Mouse (Mus musculus): Measurements from ENCODE around the gene Fgf2.

Gene Fgf2

DNA sequence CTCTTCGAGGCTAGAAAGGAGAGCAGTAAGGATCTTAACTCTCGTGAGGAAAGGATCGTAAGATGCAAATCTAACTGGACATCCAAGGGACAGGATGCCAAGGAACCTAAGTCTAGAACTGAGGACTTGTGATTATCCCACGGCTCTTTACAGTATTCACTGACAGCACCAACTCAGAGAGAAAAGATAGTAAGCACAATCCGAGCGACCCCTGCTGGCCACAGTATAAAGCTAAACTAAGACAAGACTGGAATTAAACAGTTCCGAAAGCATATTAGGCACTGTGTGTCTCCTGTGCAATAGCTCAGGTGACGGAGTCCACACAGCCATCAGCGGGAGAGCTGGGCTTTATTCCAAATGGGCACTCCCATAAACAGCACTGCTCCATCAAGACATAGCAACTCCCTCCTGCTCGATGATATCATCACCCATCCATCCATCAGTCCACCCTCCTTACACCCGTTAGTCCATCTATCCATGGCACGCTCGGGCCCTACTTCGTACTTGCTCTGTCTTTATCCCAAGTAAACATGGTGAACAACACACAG, 66.3 kb downstream of the Fgf2 start:
- peak; percentile 57 to 77 for DNase-seq (ENCODE audit: low spot score in 2 of 2)

DNA sequence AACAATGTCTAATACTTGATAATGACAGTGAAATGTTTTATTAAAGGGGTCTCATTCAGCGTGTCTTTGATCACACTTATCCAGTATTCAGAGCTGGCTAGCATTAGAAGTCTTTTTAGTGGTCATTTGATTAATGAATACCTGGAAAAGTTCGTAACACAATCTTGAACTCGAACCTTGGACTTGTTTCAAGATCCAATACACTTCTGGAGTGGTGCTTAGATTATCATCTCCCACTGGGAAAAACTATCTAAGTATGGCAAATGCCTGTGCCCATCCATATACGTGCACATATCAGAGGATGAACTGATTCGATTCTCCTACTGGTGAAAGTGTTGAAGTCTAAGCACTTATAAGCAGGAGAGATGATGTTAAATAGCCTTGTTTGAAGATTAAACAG, 70.2 kb downstream of the Fgf2 start:
- DNase-seq (ENCODE audit: low spot score in 2 of 2) = no peak

DNA sequence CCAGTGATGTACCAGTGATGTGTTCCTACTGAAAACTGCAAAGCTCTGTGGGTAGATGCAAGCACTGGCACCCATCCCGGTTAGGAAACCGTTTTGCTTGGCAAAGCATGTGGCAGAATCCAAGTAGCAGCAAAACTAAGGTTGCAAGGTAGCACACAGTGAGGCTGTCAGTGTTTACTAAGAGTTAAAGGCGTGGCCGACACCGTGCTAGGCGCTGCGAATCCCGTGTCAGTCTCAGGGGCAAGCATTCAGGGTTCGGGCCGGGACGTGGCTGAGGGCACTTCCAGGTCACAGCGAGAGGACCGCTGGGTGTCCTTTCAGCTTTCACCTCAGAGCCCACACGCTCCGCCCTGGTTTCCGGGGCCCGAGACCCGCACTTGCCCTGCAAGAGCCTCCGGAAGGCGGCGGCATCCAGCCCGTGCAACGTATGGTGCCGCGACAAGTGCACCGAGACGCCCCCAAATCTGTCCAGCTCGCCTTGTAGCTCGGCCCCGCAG, 70.9 kb downstream of the Fgf2 start:
- peak in 1 of 2 experiments; percentile 65 for DNase-seq (ENCODE audit: low spot score in 2 of 2)

DNA sequence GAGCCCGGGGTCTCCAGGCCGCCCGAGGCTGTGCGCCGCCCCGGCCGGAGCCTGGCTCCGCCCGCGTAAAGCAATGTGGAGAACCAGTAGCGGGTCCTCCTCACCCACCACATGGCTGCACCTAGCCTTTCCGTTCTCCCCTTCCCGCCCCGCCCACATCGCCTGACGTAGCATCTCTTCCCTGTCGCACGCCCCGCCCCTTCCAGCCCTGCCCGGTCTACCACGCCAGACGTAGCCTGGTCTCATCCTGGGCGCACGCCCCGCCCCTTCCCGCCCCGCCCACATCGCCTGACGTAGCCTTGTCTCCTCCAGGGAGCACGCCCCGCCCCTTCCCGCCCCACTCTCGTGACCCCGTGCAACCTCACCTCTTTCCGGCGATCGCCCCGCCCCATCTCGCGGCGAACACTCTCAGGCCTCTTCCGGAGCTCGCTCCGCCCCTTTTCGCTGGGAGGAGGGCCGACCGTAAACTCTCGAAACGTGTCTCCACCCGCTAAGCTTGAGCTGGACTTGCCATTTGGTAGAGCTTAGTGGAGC, 71.4 kb downstream of the Fgf2 start, which contains the start of gene Spata5:
Gene Spata5, plus strand, starts transcription at position 439 of the 534 bp plus-strand sequence.
- DNase-seq (ENCODE audit: low spot score in 2 of 2) = peak; percentile 90 to 98

DNA sequence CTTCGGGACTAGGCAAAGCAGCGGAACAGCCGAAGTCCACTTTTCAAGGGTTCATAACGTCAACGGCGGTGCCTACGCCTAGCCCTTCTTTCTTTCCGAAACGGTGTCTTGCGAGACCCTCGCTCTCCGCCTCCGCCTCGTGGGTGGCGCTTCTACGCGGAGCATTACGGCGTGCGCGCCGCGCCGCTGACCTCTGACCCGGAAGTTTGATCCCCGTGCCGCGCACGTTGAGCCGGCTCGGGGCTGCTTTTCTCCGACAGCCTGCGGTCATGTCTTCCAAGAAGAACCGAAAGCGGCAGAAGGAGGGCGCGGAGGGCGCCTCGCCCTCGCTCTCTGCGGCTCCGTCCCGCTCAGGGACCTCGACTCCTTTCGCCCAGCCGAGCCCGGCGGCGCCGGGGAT, 71.9 kb downstream of the Fgf2 start, which contains the start of gene Nudt6:
Gene Nudt6, minus strand, starts transcription at position 140 of the 400 bp plus-strand sequence.
- DNase-seq (ENCODE audit: low spot score in 2 of 2) = peak; percentile 87 to 90

DNA sequence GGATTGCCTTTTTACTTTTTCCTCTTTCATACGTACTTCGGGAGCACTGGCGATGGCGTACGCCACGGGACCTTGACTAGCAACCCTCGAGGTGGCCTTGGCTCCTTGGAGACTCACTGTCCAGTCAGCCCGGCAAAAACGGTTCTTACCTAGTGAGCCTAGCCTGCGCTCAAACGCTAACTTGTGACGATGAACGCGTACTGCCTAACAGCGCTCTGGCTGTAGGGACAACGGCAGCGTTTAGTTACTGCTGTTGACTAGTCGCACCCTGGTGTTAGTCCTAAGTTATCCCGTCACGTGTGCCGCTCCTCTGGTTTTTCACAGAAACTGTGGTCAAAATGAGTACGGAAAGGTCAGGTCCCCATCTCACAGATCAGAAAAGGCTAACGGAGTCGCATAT, 72.5 kb downstream of the Fgf2 start:
- DNase-seq (ENCODE audit: low spot score in 2 of 2) = no peak

DNA sequence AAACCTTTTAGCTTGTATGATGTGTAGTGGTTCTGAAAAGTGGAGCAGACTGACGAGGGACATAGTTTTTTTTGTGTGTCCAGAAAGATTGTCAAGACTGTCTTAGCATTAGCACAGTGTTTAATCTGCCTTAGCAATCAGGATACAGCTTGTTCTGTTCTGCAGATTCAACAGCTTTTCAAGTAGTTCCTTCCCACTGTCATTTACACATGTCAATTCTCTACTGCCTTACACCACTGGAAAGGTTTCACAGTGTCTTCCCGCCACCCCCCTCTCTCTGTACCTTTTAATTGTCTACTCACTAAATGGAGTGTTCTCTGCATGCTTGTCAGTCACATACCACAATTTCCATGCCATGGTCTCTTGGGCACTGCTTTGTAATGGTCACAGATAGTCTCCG, 73.0 kb downstream of the Fgf2 start:
- no peak for DNase-seq (ENCODE audit: low spot score in 2 of 2)

DNA sequence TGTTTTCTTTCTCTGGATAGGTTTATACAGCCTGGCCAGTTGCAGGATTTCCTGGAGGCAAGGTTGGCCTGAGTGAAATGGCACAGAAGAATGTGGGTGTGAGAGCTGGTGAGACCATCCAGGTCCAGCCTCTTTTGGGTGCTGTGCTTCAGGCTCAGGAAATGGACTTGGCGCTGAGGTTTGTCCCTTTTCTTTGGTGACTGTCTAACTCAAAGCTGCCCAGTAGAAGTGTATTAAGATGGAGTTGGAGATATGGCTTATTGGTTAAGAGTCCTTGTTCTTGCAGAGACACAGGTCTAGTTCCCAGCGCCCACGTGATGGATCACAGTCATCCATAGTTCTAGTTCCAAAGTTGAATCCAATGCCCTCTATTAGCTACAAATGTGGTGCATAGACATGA, 77.9 kb downstream of the Fgf2 start:
- DNase-seq (ENCODE audit: low spot score in 2 of 2) = no peak

DNA sequence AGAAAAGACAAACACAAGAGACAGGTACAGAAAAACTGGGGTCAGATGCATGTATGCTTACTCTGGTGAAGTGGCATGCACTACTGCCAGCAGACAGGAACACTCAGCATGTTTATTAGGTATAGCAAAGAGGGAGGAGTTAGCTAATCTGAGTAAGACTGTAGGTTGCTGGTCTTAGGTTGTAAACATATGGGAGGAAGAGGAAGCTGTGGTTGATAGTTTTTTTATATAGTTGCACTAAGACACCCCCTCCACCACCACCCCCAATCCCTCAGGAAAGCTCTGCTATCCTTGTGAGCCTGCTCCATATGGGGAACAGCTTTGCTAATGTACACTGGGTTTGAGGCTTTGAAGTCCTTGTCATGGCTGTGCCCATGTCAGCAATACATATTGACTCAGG, 82.2 kb downstream of the Fgf2 start:
- no peak for DNase-seq (ENCODE audit: low spot score in 2 of 2)

DNA sequence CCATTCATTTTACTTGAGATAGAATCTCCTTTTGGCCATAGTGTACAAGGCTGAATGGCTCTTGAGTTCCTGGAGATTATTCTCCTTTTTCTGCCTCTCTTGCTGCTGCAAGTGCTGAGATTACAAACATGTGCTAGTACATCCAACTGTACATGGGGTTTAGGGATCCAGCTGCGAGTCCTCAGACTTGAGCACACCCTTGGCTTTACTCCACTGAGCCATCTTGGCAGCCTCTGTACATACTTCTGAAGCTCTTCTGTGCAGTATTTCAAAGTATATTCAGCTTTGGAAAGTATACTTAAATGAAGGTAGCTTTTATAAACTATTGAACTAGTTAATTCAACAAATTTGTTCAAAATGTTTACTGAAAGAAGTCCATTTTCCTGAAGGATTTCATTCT, 91.6 kb downstream of the Fgf2 start:
- peak; percentile 18 to 19 for DNase-seq (ENCODE audit: low spot score in 2 of 2)

DNA sequence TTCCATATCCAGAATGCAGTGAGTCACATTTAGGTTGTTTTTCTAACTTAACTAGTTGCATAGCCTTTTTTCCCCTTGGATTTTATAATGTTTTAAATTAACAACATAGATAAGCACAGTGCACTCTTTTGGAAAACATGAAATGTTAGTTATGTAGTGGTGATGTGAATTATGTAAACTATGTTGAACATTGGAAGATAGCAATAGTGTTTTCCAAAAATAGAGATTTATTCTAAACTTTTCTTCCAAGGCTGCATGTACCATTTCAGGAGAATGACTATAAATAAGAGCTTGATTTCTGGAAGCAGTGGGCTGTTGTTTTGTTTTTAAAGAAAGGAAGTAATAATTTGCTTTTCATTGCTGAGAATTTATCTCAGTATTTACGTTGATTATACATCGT, 95.3 kb downstream of the Fgf2 start:
- DNase-seq (ENCODE audit: low spot score in 2 of 2) = no peak

DNA sequence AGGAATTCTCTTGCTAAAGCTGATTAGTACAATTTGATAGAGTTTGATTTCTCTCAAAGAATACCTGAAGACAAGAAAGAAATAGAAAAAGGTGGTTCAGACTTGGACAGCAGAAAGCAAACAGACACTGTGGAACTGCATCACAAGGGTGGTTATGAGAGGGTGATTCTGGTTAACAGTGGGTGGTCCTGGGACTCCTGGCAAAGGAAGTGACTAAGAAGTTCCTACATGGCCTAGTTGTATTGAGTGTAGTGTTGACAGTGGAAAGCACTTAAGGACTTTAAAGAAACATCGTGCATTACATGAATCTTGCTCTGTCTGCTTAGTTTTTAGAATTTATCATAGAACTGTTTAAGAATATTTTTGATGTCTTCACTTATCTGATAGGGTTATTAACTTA, 107.8 kb downstream of the Fgf2 start:
- no peak for DNase-seq (ENCODE audit: low spot score in 2 of 2)

Measured in urinary bladder, postnatal 36 days (tissue).